Mouse (Mus musculus): ENCODE measurements around the gene Cfap58.

- TF ChIP-seq CTCF (IDR thresholded peaks at IDR 0.05; ENCODE audit: borderline replicate concordance, control insufficient read depth, extremely low read depth, insufficient read depth, low read length, poor library complexity) (no peak), POLR2A (IDR thresholded peaks at IDR 0.05; ENCODE audit: control insufficient read depth, extremely low read depth, insufficient read depth, low read length, poor library complexity) (no peak)
These were observed 50.5 kb downstream of the Cfap58 start for GRCm38 (mm10) chr19:47987986-47988385.

All from thymus, adult 2 months (tissue).